Mouse (Mus musculus) ES-Bruce4 (cell line): ENCODE results near the gene Dnph1.

Experiments
- CTCF ChIP-seq: IDR thresholded peaks from one replicate; pipeline ENCODE4 v1.8.1; 2011; ENCODE audit warnings: low read depth, low read length
- EP300 ChIP-seq: IDR thresholded peaks from 2 replicates; pipeline ENCODE4 v1.6.1; 2011; ENCODE audit warnings: low read depth, low read length; ENCODE audit not compliant: insufficient read depth
- POLR2A ChIP-seq: IDR thresholded peaks from one replicate; pipeline ENCODE4 v1.8.1; 2011; ENCODE audit warnings: low read length; ENCODE audit not compliant: insufficient read depth

GRCm38 (mm10) chr17:46548741-46549140 lies 52.2 kb downstream of the Dnph1 start:
- no peak for TF ChIP-seq POLR2A
- no peak for TF ChIP-seq CTCF
- TF ChIP-seq EP300, result no peak
